Mouse (Mus musculus) liver, embryonic 14.5 days (tissue): ENCODE data around the gene Pkd1l1. TPM values are rescaled to one million over a fixed set of nuclear protein-coding genes. Genes with fewer than 3 reads are reported as not detected.

Source experiments
- ATAC-seq: fragments of 200-750 bp; cut with Nextera tagmentation; 2 replicates; pipeline ENCODE4 v1.8.0; 2017; ENCODE audit warnings: moderate number of reproducible peaks, mild to moderate bottlenecking, moderate library complexity; ENCODE audit not compliant: insufficient read depth
- DNase-seq, 3 experiments: peaks; one replicate each; pipeline ENCODE4 v3.0.0-alpha.2; 2012 to 2013; ENCODE audit warnings: low read depth in 3 of 3, low spot score in 3 of 3
- H3K27ac ChIP-seq: fragments of 300-500 bp; sonication (generic); 2 replicates; pipeline ENCODE4 v1.5.1; 2014; ENCODE audit warnings: moderate library complexity, mild to moderate bottlenecking, control low read depth, inconsistent platforms
- H3K27me3 ChIP-seq: fragments of 300-500 bp; sonication (generic); 2 replicates; pipeline ENCODE4 v1.6.1; 2014; ENCODE audit warnings: mild to moderate bottlenecking, low read length, moderate library complexity; ENCODE audit not compliant: control insufficient read depth, insufficient read depth
- H3K36me3 ChIP-seq: fragments of 300-500 bp; sonication (generic); replicated peaks from 2 replicates; pipeline ENCODE4 v1.6.1; 2014; ENCODE audit warnings: low read depth; ENCODE audit not compliant: control insufficient read depth, insufficient read depth
- H3K4me1 ChIP-seq, 2 experiments: fragments of 200-500 bp in 1 of 2; fragments of 300-500 bp in 1 of 2; sonication (generic) in 1 of 2; replicated peaks; 2 replicates each; pipeline ENCODE4 v1.6.1; 2012 to 2014; ENCODE audit warnings: antibody characterized with exemption in 1 of 2, inconsistent platforms in 1 of 2, low read length in 1 of 2; ENCODE audit not compliant: control insufficient read depth in 2 of 2, insufficient read depth in 2 of 2
- H3K4me2 ChIP-seq: fragments of 300-500 bp; sonication (generic); 2 replicates; pipeline ENCODE4 v1.6.1; 2014; ENCODE audit warnings: low read depth, mild to moderate bottlenecking, control low read depth, moderate library complexity
- H3K4me3 ChIP-seq, 2 experiments: fragments of 200-500 bp in 1 of 2; fragments of 300-500 bp in 1 of 2; sonication (generic) in 1 of 2; 2 replicates each; pipeline ENCODE4 v1.5.1; 2012 to 2014; ENCODE audit warnings: low read depth in 2 of 2, low read length in 2 of 2, mild to moderate bottlenecking in 2 of 2, control low read depth in 1 of 2, inconsistent platforms in 1 of 2, moderate library complexity in 1 of 2; ENCODE audit not compliant: insufficient read depth in 1 of 2
- H3K9ac ChIP-seq: fragments of 300-500 bp; sonication (generic); replicated peaks from 2 replicates; pipeline ENCODE4 v1.6.1; 2014; ENCODE audit warnings: mild to moderate bottlenecking, control low read depth, moderate library complexity
- H3K9me3 ChIP-seq: fragments of 300-500 bp; sonication (generic); 2 replicates; pipeline ENCODE4 v1.6.1; 2016; ENCODE audit warnings: low read length, mixed read lengths; ENCODE audit not compliant: control insufficient read depth
- CTCF ChIP-seq: IDR thresholded peaks from 2 replicates; pipeline ENCODE4 v1.5.1; 2016; ENCODE audit warnings: antibody characterized with exemption, low read depth, control low read depth
- EP300 ChIP-seq: IDR thresholded peaks from 2 replicates; pipeline ENCODE4 v1.6.1; 2016; ENCODE audit warnings: antibody characterized with exemption, low read depth
- WGBS: fragments of 180-500 bp; shearing (Covaris S2); extraction: QIAGEN DNeasy Blood & Tissue Kit; methylation state at CpG from one replicate; pipeline ENCODE4 v1.1.7; 2014; ENCODE audit not compliant: insufficient replicate concordance; 5-methylcytosine and 5-hydroxymethylcytosine counted together
- polyA plus RNA-seq, 2 experiments: library from polyadenylated mRNA; depleted of rRNA in 1 of 2; stranded (reverse) in 1 of 2; unstranded in 1 of 2; fragments of >200 nt; fragmentation: Nextera tagmentation in 1 of 2; extraction: Ambion mirVana in 1 of 2; gene quantifications; 2 replicates each; pipeline versions ENCODE4 v1.2.1 to v1.2.3; 2012 to 2014

Pkd1l1 gene
- polyA plus RNA-seq, 2 experiments: 0.11 to 0.23 TPM

DNA sequence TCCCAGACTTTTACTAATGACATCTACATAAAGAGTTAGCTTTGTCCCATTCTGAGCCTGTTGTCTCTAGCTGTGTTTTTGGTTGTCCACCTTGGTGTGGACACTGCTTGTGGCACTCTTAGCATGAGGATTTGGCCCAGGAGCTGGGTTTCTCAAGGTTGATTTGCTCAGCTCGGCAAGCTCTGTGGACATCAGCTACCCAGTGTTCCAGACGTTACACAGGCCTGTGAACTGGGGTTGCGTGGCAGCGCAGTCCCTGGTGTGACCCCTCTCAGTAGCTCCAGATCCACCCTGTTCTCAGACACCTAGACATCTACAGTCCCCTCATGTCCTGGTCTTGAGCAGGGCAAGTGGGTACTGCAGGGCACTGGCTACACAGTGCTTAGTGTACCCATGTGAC, 110.6 kb downstream of the Pkd1l1 start:
- TF ChIP-seq EP300: no peak
- no peak for TF ChIP-seq CTCF
- Histone ChIP-seq H3K9me3 (no peaks in the 10 kb centered on the region), H3K36me3 (no peaks in the 10 kb centered on the region), H3K27me3 (no peaks in the 10 kb centered on the region), H3K4me3 (no peak overlapping the region), H3K9ac (no peak overlapping the region), H3K27ac (no peak overlapping the region), H3K4me1 (no peaks in the 10 kb centered on the region), H3K4me2 (no peak overlapping the region)
- WGBS: 61% methylated on average over 4 of the region's 4 CpGs
- DNase-seq: no peak
- ATAC-seq: no peak

DNA sequence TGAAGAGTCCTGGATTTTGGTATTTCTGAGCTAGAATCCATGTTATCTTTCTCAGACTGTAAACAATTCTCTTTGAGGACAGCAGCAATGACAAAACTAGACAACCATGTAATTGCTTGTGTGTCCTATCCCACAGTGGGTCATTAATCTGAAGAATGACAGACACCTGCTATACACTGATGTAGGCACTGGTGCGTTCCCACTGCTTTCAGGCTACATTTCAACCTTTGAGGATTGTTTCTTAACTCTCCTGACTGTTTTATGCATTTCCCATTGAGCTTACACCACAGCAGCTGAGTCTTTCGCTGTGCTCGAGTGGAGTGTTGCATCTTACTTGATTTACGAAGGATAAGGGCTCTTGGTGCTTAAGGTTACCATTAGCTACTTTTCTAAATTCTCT, 111.1 kb downstream of the Pkd1l1 start:
- H3K9ac ChIP-seq: no peak overlapping the region
- DNase-seq: no peak
- ATAC-seq: no peak
- H3K9me3 ChIP-seq: no peaks in the 10 kb centered on the region
- H3K4me2 ChIP-seq: no peak overlapping the region
- TF ChIP-seq CTCF (no peak), EP300 (no peak)
- WGBS: 55% methylated on average over 4 of the region's 4 CpGs
- H3K27me3 ChIP-seq: no peaks in the 10 kb centered on the region
- H3K4me1 ChIP-seq: no peaks in the 10 kb centered on the region
- no peak overlapping the region for H3K27ac ChIP-seq
- no peak overlapping the region for H3K4me3 ChIP-seq
- no peaks in the 10 kb centered on the region for H3K36me3 ChIP-seq

GRCm38 (mm10) chr11:8860878-8861277, 112.2 kb downstream of the Pkd1l1 start:
- Histone ChIP-seq H3K9ac (no peak overlapping the region), H3K27ac (no peak overlapping the region), H3K36me3 (no peaks in the 10 kb centered on the region), H3K27me3 (no peaks in the 10 kb centered on the region), H3K9me3 (no peaks in the 10 kb centered on the region), H3K4me3 (no peak overlapping the region), H3K4me2 (no peak overlapping the region), H3K4me1 (no peaks in the 10 kb centered on the region)
- DNase-seq (no peak), ATAC-seq (no peak)
- WGBS: 14% methylated on average over 3 of the region's 3 CpGs
- TF ChIP-seq EP300 (no peak), CTCF (peak; percentile 32)

DNA sequence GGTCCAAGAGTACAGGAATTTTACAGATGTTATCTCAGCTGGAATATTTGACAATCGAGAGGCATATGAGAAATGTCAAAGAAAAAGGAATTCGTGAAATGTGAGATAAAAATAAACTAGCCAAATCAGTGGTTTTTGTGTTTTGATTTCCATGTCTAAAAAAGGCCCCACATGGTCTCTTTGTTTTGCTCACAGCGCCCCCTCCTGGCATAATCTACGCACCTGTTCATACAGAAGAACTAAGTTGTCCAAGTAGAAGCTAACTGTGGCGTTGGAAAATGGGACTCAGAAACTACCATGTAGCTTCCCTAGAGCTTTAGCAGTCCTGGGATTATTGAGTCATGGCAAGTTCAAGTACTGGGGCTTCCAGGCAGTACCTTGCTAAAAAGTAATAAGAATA, 113.2 kb downstream of the Pkd1l1 start:
- WGBS: 16% methylated on average over 5 of the region's 5 CpGs
- peak; percentile 52; the same call in 1 of the 2 replicates for TF ChIP-seq CTCF
- TF ChIP-seq EP300: no peak
- Histone ChIP-seq H3K36me3 (no peaks in the 10 kb centered on the region), H3K27ac (no peak overlapping the region), H3K4me2 (no peak overlapping the region), H3K9ac (no peak overlapping the region), H3K27me3 (no peaks in the 10 kb centered on the region), H3K4me3 (no peak overlapping the region), H3K9me3 (no peaks in the 10 kb centered on the region), H3K4me1 (no peaks in the 10 kb centered on the region)
- ATAC-seq: no peak
- peak; percentile 12 to 27 (median 16) for DNase-seq

- no peak overlapping the region for H3K4me2 ChIP-seq
- no peak for ATAC-seq
- no peak overlapping the region for H3K4me3 ChIP-seq
- no peak overlapping the region for H3K27ac ChIP-seq
- no peaks in the 10 kb centered on the region for H3K4me1 ChIP-seq
- H3K27me3 ChIP-seq: no peaks in the 10 kb centered on the region
- no peak for TF ChIP-seq EP300
- TF ChIP-seq CTCF: no peak
- no peaks in the 10 kb centered on the region for H3K9me3 ChIP-seq
- H3K9ac ChIP-seq: no peak overlapping the region
- H3K36me3 ChIP-seq: no peaks in the 10 kb centered on the region
- 43% methylated on average over 3 of the region's 3 CpGs for whole genome bisulfite sequencing
- no peak for DNase-seq
Observed at GRCm38 (mm10) chr11:8859041-8859440, 114.0 kb downstream of the Pkd1l1 start.
